Mouse (Mus musculus) bone marrow, adult 2 months (tissue): Measurements from ENCODE around the gene Gm21866. TPM values are rescaled to one million over a fixed set of nuclear protein-coding genes. Genes with fewer than 3 reads are reported as not detected.
"Not testable (repeated sequence)": the region's sequence is repeated elsewhere in the genome, so short reads cannot be mapped to it uniquely, and the experiment has no call there.

ENCODE experiments used
- H3K27ac ChIP-seq: fragments of 200-500 bp; 2 replicates; pipeline ENCODE4 v1.5.1; 2012; ENCODE audit warnings: low read depth, mild to moderate bottlenecking, control low read depth, inconsistent platforms, low read length; ENCODE audit not compliant: control insufficient read depth, poor library complexity, insufficient read depth
- H3K4me1 ChIP-seq: fragments of 200-500 bp; 2 replicates; pipeline ENCODE4 v1.6.1; 2011; ENCODE audit warnings: low read length; ENCODE audit not compliant: control insufficient read depth, insufficient read depth
- H3K4me3 ChIP-seq: fragments of 200-500 bp; replicated peaks from 2 replicates; pipeline ENCODE3; 2011; ENCODE audit warnings: mild to moderate bottlenecking, low read depth, low read length, control low read depth; ENCODE audit not compliant: control insufficient read depth
- WGBS: fragments of 180-500 bp; shearing (Covaris S2); methylation state at CpG from one replicate; pipeline ENCODE4 v1.1.7; 2018; 5-methylcytosine and 5-hydroxymethylcytosine counted together
- polyA plus RNA-seq: library from polyadenylated mRNA; stranded (reverse); fragments of >200 nt; gene quantifications from 2 replicates; pipeline ENCODE4 v1.2.4, GENCODE M21; 2011; ENCODE audit warnings: low replicate concordance; ENCODE audit not compliant: missing spikeins, insufficient read depth, insufficient read length

Gene Gm21866
- polyA plus RNA-seq, result not detected in 2 replicates

DNA sequence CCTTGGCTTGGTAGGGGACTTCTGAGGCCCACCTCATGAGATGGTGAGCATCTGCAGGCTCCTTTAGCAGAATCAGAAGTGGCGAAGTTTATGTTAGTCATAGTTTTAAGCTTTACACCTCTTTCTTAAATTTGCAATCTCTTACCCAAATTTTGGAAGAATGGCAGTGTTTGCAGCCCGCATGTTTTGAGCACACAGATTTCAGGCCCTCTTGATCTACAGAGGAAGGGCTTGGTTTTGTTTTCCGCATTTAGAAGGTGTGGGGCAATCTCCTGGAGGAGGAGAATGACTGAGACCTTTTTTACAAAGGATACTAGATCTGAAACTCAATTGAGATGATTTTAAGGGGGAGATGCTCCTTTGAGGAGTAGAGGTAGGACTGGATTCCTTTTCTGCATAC is at the start of gene Gm21866:
Gm21866 (minus strand) TSS at position 101 of the 400 bp plus-strand sequence.
- 72% methylated on average over 2 of the region's 3 CpGs for WGBS
- not testable (repeated sequence) for H3K27ac ChIP-seq, H3K4me1 ChIP-seq, H3K4me3 ChIP-seq

GRCm38 (mm10) chrY:13493726-13494125 is 28.3 kb upstream of the Gm21866 start, which contains the start of gene Gm20773:
Gene Gm20773 (plus strand): TSS chrY:13494026.
- H3K27ac ChIP-seq, H3K4me3 ChIP-seq, H3K4me1 ChIP-seq: not testable (repeated sequence)
- no CpG with 5 or more reads among the region's 1 CpGs for WGBS

Other genes with a start within 250 kb of the Gm21866 start
- gene Gm21828, start 241.7 kb downstream of the Gm21866 start, polyA plus RNA-seq, result not detected in 2 replicates
- gene Gm21440, start 213.2 kb downstream of the Gm21866 start, polyA plus RNA-seq, result not detected in 2 replicates
- not detected in 2 replicates for gene Gm21454, start 213.1 kb downstream of the Gm21866 start, polyA plus RNA-seq
- gene Gm21725, start 116.5 kb downstream of the Gm21866 start, polyA plus RNA-seq, result not detected in 2 replicates
- not detected in 2 replicates for gene Gm20773, start 28.4 kb upstream of the Gm21866 start, polyA plus RNA-seq